Mouse (Mus musculus): ENCODE measurements around the gene Trpm1.

DNA sequence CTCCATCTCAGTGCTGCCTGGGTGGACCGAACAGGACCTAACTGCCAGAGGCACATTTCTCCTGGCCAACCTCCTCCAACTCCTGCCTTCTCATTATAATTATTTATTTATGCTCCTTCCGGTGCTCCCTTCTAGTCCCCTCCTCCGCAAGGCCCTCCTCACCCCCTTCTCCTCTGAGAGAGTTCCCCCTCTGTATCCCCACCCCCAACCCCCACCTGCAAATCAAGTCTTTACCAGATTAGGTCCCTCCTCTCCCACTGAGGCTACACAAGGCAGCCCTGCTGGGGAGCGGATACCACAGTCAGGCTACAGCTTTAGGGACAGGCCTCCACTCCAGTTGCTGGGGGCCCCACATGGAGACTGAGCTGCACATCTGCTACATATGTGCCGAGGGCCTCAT, 39.8 kb downstream of the Trpm1 start:
- TF ChIP-seq CTCF (IDR thresholded peaks at IDR 0.05; ENCODE audit: borderline replicate concordance, control insufficient read depth, extremely low read depth, insufficient read depth, low read length, poor library complexity) (no peak), POLR2A (IDR thresholded peaks at IDR 0.05; ENCODE audit: control insufficient read depth, extremely low read depth, insufficient read depth, low read length, poor library complexity) (no peak)

Data from thymus, adult 2 months (tissue).